Mouse (Mus musculus): Measurements from ENCODE around the gene Cradd. TPM values are rescaled to one million over a fixed set of nuclear protein-coding genes. Genes with fewer than 3 reads are reported as not detected.
A peak's percentile ranks its signal among the peaks of the same experiment; 100 is the strongest.

The Cradd gene
- polyA plus RNA-seq, 1 experiment from 2014 or later, result 15.6 TPM

DNA sequence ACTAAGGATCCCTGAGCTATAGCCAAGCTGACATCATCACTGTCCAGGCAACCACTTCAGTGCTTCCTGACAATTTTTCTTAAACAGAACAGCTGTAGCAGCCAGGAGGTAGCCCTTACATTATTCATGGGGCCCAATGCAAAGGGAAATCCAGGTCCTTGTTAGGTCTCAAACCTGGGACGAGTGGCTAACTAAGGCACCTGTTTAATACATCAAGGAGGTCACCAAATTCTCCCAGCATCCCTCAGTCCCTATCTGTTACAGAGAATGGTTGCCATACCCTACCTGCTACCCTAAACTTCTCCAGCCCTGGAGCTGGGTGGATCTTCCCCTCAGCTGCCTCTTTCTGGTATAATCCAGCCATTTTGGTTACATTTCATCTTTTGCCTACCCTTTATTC lies 10.9 kb upstream of the Cradd start:
- H3K27me3 ChIP-seq (ENCODE audit: insufficient read depth, low read length), result no peaks in the 10 kb centered on the region
- no peak overlapping the region for H3K27ac ChIP-seq (ENCODE audit: low read depth)
- no peaks in the 10 kb centered on the region for H3K36me3 ChIP-seq (ENCODE audit: insufficient read depth)
- H3K4me1 ChIP-seq (ENCODE audit: insufficient read depth), result peaks cover 5% of the 10 kb centered on the region; the same call in 1 of the 2 replicates
- no peak overlapping the region for H3K4me2 ChIP-seq
- H3K9ac ChIP-seq, result no peak overlapping the region
- DNase-seq (no peak), ATAC-seq (ENCODE audit: insufficient read depth) (no peak)
- H3K9me3 ChIP-seq (ENCODE audit: low read depth, low read length), result no peaks in the 10 kb centered on the region
- WGBS, result 64% methylated on average over 1 of the region's 1 CpGs
- no peak overlapping the region for H3K4me3 ChIP-seq (ENCODE audit: low read depth, low read length)
- no peak for TF ChIP-seq CTCF (IDR thresholded peaks at IDR 0.05; ENCODE audit: low read depth)

- H3K27me3 ChIP-seq (ENCODE audit: insufficient read depth, low read length), result no peaks in the 10 kb centered on the region
- no peaks in the 10 kb centered on the region for H3K9me3 ChIP-seq (ENCODE audit: low read depth, low read length)
- ATAC-seq (ENCODE audit: insufficient read depth), result no peak
- no peaks in the 10 kb centered on the region for H3K36me3 ChIP-seq (ENCODE audit: insufficient read depth)
- 77% methylated on average over 3 of the region's 3 CpGs for WGBS
- H3K4me3 ChIP-seq (ENCODE audit: low read depth, low read length), result no peak overlapping the region
- no peak overlapping the region for H3K4me2 ChIP-seq
- H3K9ac ChIP-seq, result no peak overlapping the region
- no peak for TF ChIP-seq CTCF (IDR thresholded peaks at IDR 0.05; ENCODE audit: low read depth)
- peaks cover 5% of the 10 kb centered on the region; the same call in 1 of the 2 replicates for H3K4me1 ChIP-seq (ENCODE audit: insufficient read depth)
- no peak overlapping the region for H3K27ac ChIP-seq (ENCODE audit: low read depth)
- DNase-seq, result no peak
Observed at GRCm38 (mm10) chr10:95332596-95332995, 8.7 kb upstream of the Cradd start.

GRCm38 (mm10) chr10:95330375-95331363 lies 6.7 kb upstream of the Cradd start:
- DNase-seq (peak; percentile 76), ATAC-seq (ENCODE audit: insufficient read depth) (no peak; the same call in 1 of the 2 replicates)
- Histone ChIP-seq H3K27me3 (ENCODE audit: insufficient read depth, low read length) (no peaks in the 10 kb centered on the region), H3K36me3 (ENCODE audit: insufficient read depth) (no peaks in the 10 kb centered on the region), H3K4me2 (no peak overlapping the region), H3K4me3 (ENCODE audit: low read depth, low read length) (no peak overlapping the region), H3K27ac (ENCODE audit: low read depth) (peak overlapping the region; percentile 6; the same call in 1 of the 2 replicates), H3K4me1 (ENCODE audit: insufficient read depth) (no peaks in the 10 kb centered on the region), H3K9ac (no peak overlapping the region), H3K9me3 (ENCODE audit: low read depth, low read length) (no peaks in the 10 kb centered on the region)
- 70% methylated on average over 9 of the region's 9 CpGs for WGBS
- no peak for TF ChIP-seq CTCF (IDR thresholded peaks at IDR 0.05; ENCODE audit: low read depth)

DNA sequence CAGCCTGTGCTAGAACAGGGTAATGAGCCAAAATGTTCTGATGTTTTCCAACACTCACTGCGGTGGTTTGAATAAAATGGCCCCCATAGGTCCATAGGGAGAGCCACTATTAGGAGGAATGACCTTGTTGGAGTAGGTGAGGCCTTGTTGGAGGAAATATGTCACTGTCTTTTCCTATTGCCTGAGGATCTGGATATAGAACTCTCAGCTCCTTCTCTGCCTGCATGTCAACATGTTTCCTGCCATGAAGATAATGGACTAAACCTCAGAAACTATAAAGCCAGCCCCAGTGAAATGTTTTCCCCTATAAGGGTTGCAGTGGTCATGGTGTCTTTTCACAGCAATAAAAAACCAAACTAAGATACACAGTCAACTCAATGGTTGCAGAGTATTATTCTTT lies 6.0 kb upstream of the Cradd start:
- WGBS, result 89% methylated on average over 1 of the region's 1 CpGs
- no peak overlapping the region for H3K27ac ChIP-seq (ENCODE audit: low read depth)
- no peaks in the 10 kb centered on the region for H3K4me1 ChIP-seq (ENCODE audit: insufficient read depth)
- no peaks in the 10 kb centered on the region for H3K27me3 ChIP-seq (ENCODE audit: insufficient read depth, low read length)
- H3K36me3 ChIP-seq (ENCODE audit: insufficient read depth), result no peaks in the 10 kb centered on the region
- TF ChIP-seq CTCF (IDR thresholded peaks at IDR 0.05; ENCODE audit: low read depth), result no peak
- no peak for ATAC-seq (ENCODE audit: insufficient read depth)
- H3K9ac ChIP-seq, result no peak overlapping the region
- no peaks in the 10 kb centered on the region for H3K9me3 ChIP-seq (ENCODE audit: low read depth, low read length)
- H3K4me2 ChIP-seq, result no peak overlapping the region
- DNase-seq, result no peak
- no peak overlapping the region for H3K4me3 ChIP-seq (ENCODE audit: low read depth, low read length)

GRCm38 (mm10) chr10:95324278-95324631 lies 322 bp upstream of the Cradd start:
- Histone ChIP-seq H3K9ac (no peak overlapping the region), H3K27ac (ENCODE audit: low read depth) (no peak overlapping the region), H3K9me3 (ENCODE audit: low read depth, low read length) (no peaks in the 10 kb centered on the region), H3K36me3 (ENCODE audit: insufficient read depth) (no peaks in the 10 kb centered on the region), H3K4me2 (no peak overlapping the region), H3K4me3 (ENCODE audit: low read depth, low read length) (no peak overlapping the region), H3K27me3 (ENCODE audit: insufficient read depth, low read length) (no peaks in the 10 kb centered on the region), H3K4me1 (ENCODE audit: insufficient read depth) (peaks cover 11% of the 10 kb centered on the region)
- no peak for TF ChIP-seq CTCF (IDR thresholded peaks at IDR 0.05; ENCODE audit: low read depth)
- 31% methylated on average over 1 of the region's 1 CpGs for WGBS
- DNase-seq (no peak), ATAC-seq (ENCODE audit: insufficient read depth) (0 out of 2 replicates have a peak, but pooled peaks have one; percentile 10)

DNA sequence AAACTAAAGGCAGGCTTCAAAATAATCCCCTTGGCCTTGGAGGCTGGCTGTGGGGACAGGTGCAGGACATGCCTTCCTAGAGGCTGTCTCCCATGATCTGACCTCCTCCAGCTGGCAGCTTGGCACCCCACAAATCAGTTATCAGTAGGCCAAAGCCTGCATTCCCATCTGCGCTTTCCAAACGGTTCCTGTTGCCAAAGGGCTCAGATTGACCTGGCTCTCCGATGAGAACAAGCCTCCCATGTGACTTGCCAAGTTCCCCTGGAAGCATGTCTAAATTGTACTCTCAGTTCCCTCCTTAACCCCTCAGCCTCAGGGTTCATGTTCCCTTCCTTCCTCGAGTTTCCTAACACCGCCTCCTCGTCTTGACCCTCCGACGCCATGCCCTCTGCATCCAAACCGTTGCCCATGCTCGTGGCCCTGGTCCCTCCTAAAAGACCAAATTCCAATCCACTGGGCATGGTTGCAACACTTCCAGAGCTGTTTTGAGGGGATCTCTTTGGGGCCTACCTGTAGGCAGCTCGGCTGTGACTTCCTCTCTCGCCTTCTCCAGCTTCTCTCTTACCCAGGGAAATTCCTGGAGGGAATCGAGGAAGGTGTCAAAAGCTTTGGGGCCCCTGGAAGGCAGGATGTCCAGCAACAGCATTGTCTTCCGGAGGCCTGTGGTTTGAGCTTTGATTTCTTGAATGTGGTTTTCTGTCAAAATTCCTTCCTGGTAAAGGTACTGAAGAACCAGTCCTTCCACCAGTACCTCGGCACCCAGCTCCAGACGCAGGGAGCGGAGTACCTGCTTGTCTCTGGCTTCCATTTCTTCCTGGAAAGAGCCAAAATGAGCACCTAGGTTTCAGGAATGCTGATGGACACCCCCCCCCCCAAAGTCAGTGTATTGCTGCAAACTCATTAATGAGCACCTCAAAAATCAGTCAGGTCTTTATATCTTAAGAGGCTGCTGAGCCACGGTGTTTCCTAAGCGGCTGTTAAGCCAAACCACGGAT lies 1.6 kb downstream of the Cradd start:
- TF ChIP-seq CTCF (IDR thresholded peaks at IDR 0.05; ENCODE audit: low read depth), result no peak
- Histone ChIP-seq H3K27ac (ENCODE audit: low read depth) (peak overlapping the region; percentile 98; the same call in 1 of the 2 replicates), H3K27me3 (ENCODE audit: insufficient read depth, low read length) (no peaks in the 10 kb centered on the region), H3K4me2 (peak overlapping the region; percentile 63), H3K9me3 (ENCODE audit: low read depth, low read length) (no peaks in the 10 kb centered on the region), H3K36me3 (ENCODE audit: insufficient read depth) (no peaks in the 10 kb centered on the region), H3K4me3 (ENCODE audit: low read depth, low read length) (peak overlapping the region; percentile 60), H3K4me1 (ENCODE audit: insufficient read depth) (peaks cover 15% of the 10 kb centered on the region), H3K9ac (peak overlapping the region; percentile 80)
- DNase-seq (peak; percentile 32), ATAC-seq (ENCODE audit: insufficient read depth) (no peak)
- WGBS, result 44% methylated on average over 20 of the region's 20 CpGs

Data from lung, embryonic 14.5 days (tissue).